Mouse (Mus musculus) G1E (cell line): ENCODE measurements at regions not wholly inside any gene's neighbourhood (a gene's known extent, or its start where the extent isn't known, plus 50 kb on each side); places are given as distances from the start of the nearest gene placed in this dataset.

ENCODE experiments used
- ATAC-seq: 2 replicates; pipeline ENCODE4 v1.8.0; 2016; ENCODE audit warnings: mild to moderate bottlenecking; ENCODE audit not compliant: insufficient number of reproducible peaks, poor library complexity, low FRiP score, severe bottlenecking; ENCODE audit errors: extremely low read depth
- DNase-seq: peaks from one replicate; pipeline ENCODE4 v3.0.0; 2012; ENCODE audit warnings: low spot score
- H3K27me3 ChIP-seq: 2 replicates; pipeline ENCODE4 v1.6.1; 2012; ENCODE audit warnings: mild to moderate bottlenecking, low read length, inconsistent platforms; ENCODE audit not compliant: insufficient read depth
- H3K36me3 ChIP-seq: replicated peaks from 2 replicates; pipeline ENCODE3; 2012; ENCODE audit warnings: mild to moderate bottlenecking, inconsistent platforms
- H3K4me1 ChIP-seq: 2 replicates; pipeline ENCODE4 v1.6.1; 2012; ENCODE audit warnings: low read depth, low read length, inconsistent platforms, mixed read lengths; ENCODE audit not compliant: insufficient read depth
- H3K4me3 ChIP-seq: 2 replicates; pipeline ENCODE4 v1.5.1; 2012; ENCODE audit warnings: low read depth, mild to moderate bottlenecking, inconsistent platforms, low read length, moderate library complexity, mixed read lengths
- H3K9me3 ChIP-seq: replicated peaks from 2 replicates; pipeline ENCODE4 v1.6.1; 2012; ENCODE audit warnings: inconsistent platforms
- CTCF ChIP-seq: IDR thresholded peaks from 2 replicates; pipeline ENCODE4 v1.5.1; 2012; ENCODE audit warnings: low read depth, low read length, inconsistent platforms, mixed read lengths
- GATA1 ChIP-seq: IDR thresholded peaks from 2 replicates; pipeline ENCODE4 v1.6.1; 2012; ENCODE audit warnings: borderline replicate concordance, low read length, inconsistent platforms, mixed read lengths
- GATA2 ChIP-seq: IDR thresholded peaks from 2 replicates; pipeline ENCODE4 v1.6.1; 2012; ENCODE audit warnings: low read depth, low read length, inconsistent platforms, borderline replicate concordance
- POLR2AphosphoS5 ChIP-seq: IDR thresholded peaks from 2 replicates; pipeline ENCODE4 v1.6.1; 2012; ENCODE audit warnings: low read depth, low read length, inconsistent platforms; ENCODE audit not compliant: insufficient replicate concordance
- TAL1 ChIP-seq: conservative IDR thresholded peaks from 2 replicates; pipeline ENCODE4 v1.6.1; 2012; ENCODE audit warnings: low read depth, low read length, inconsistent platforms, mixed read lengths

GRCm38 (mm10) chr6:91616541-91616940, 67.3 kb upstream of the Slc6a6 start:
- no peak overlapping the region for H3K4me3 ChIP-seq
- H3K9me3 ChIP-seq: no peaks in the 10 kb centered on the region
- no peaks in the 10 kb centered on the region for H3K36me3 ChIP-seq
- TF ChIP-seq GATA2 (no peak), GATA1 (no peak), POLR2AphosphoS5 (no peak), TAL1 (no peak), CTCF (no peak)
- no peaks in the 10 kb centered on the region for H3K4me1 ChIP-seq
- DNase-seq (no peak), ATAC-seq (no peak)
- peaks cover 10% of the 10 kb centered on the region; the same call in 1 of the 2 replicates for H3K27me3 ChIP-seq

- no peak for TF ChIP-seq POLR2AphosphoS5
- no peak for TF ChIP-seq TAL1
- TF ChIP-seq CTCF: no peak
- TF ChIP-seq GATA2: no peak
- TF ChIP-seq GATA1: no peak
- ATAC-seq (no peak; the same call in 1 of the 2 replicates), DNase-seq (peak; percentile 9)
- no peaks in the 10 kb centered on the region for H3K9me3 ChIP-seq
- no peaks in the 10 kb centered on the region for H3K4me1 ChIP-seq
- peaks cover 10% of the 10 kb centered on the region; the same call in 1 of the 2 replicates for H3K27me3 ChIP-seq
- no peak overlapping the region for H3K4me3 ChIP-seq
- H3K36me3 ChIP-seq: no peaks in the 10 kb centered on the region
These were observed 66.7 kb upstream of the Slc6a6 start for GRCm38 (mm10) chr6:91617031-91617596.

- no peak for ATAC-seq
- H3K4me3 ChIP-seq: no peak overlapping the region
- no peak for DNase-seq
These were observed 66.2 kb upstream of the Slc6a6 start for GRCm38 (mm10) chr6:91617685-91618084.

GRCm38 (mm10) chr6:91619009-91619408, 64.8 kb upstream of the Slc6a6 start:
- Histone ChIP-seq H3K27me3 (peaks cover 10% of the 10 kb centered on the region; the same call in 1 of the 2 replicates), H3K4me1 (no peaks in the 10 kb centered on the region), H3K36me3 (no peaks in the 10 kb centered on the region), H3K9me3 (no peaks in the 10 kb centered on the region), H3K4me3 (no peak overlapping the region)
- DNase-seq: no peak
- TF ChIP-seq CTCF (no peak), TAL1 (no peak), GATA2 (no peak), POLR2AphosphoS5 (no peak), GATA1 (no peak)
- no peak for ATAC-seq

More at GRCm38 (mm10) chr6:91617685-91618084, 66.2 kb upstream of the Slc6a6 start:
- TF ChIP-seq CTCF: no peak
- no peak for TF ChIP-seq TAL1
- no peak for TF ChIP-seq GATA2
- TF ChIP-seq POLR2AphosphoS5: no peak
- no peak for TF ChIP-seq GATA1
- Histone ChIP-seq H3K27me3 (peaks cover 10% of the 10 kb centered on the region; the same call in 1 of the 2 replicates), H3K36me3 (no peaks in the 10 kb centered on the region), H3K4me1 (no peaks in the 10 kb centered on the region), H3K9me3 (no peaks in the 10 kb centered on the region)

GRCm38 (mm10) chr6:91619735-91620732, 63.8 kb upstream of the Slc6a6 start:
- DNase-seq: no peak
- H3K4me1 ChIP-seq: no peaks in the 10 kb centered on the region
- no peaks in the 10 kb centered on the region for H3K36me3 ChIP-seq
- peaks cover 10% of the 10 kb centered on the region; the same call in 1 of the 2 replicates for H3K27me3 ChIP-seq
- H3K4me3 ChIP-seq: no peak overlapping the region
- no peak for TF ChIP-seq POLR2AphosphoS5
- TF ChIP-seq GATA1: no peak
- no peak for TF ChIP-seq TAL1
- no peak for TF ChIP-seq GATA2
- TF ChIP-seq CTCF: no peak
- ATAC-seq: no peak
- H3K9me3 ChIP-seq: no peaks in the 10 kb centered on the region

- TF ChIP-seq CTCF: no peak
- no peak for TF ChIP-seq GATA1
- no peak for TF ChIP-seq TAL1
- no peak for TF ChIP-seq POLR2AphosphoS5
- no peak for TF ChIP-seq GATA2
- Histone ChIP-seq H3K4me1 (no peaks in the 10 kb centered on the region), H3K36me3 (no peaks in the 10 kb centered on the region), H3K27me3 (peaks cover 8% of the 10 kb centered on the region; the same call in 1 of the 2 replicates), H3K9me3 (no peaks in the 10 kb centered on the region), H3K4me3 (no peak overlapping the region)
- ATAC-seq (no peak), DNase-seq (no peak)
These were observed 62.4 kb upstream of the Slc6a6 start for GRCm38 (mm10) chr6:91621437-91621836.
